Mouse (Mus musculus): ENCODE measurements at regions not wholly inside any gene's neighbourhood (a gene's known extent, or its start where the extent isn't known, plus 50 kb on each side); places are given as distances from the start of the nearest gene placed in this dataset.

- TF ChIP-seq CTCF (IDR thresholded peaks at IDR 0.05; ENCODE audit: borderline replicate concordance, extremely low read depth, insufficient read depth, insufficient read length), result no peak
- TF ChIP-seq POLR2A (IDR thresholded peaks at IDR 0.05; ENCODE audit: borderline replicate concordance, extremely low read depth, insufficient read depth, insufficient read length, poor library complexity, severe bottlenecking), result no peak
Observed at GRCm38 (mm10) chr2:61020791-61021190, 57.8 kb upstream of the Rbms1 start.
